Mouse (Mus musculus): Measurements from ENCODE around the gene Dock4.

Dock4 gene

DNA sequence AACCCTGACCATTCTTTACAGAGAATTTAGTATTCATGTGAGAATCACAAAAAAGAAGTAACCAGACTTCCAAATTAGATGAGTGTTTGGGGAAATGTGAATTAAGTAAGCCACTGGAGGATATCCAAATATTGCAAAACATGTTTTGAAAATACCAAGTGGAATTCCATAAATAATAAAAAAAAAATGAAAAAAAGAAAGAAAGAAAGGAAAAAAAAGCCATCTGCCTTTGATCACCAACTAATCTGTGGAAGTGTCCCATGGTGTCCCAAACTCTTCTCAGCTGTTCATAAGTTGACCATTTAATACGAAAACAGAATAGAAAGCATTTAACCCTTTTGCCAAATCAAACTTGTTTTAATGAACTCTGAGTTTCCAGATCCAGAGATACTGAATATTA, 118.0 kb downstream of the Dock4 start:
- DNase-seq (ENCODE audit: extremely low read depth, low read depth, low spot score), result no peak

GRCm38 (mm10) chr12:40564261-40564660, 118.5 kb downstream of the Dock4 start:
- DNase-seq (ENCODE audit: extremely low read depth, low read depth, low spot score), result no peak

GRCm38 (mm10) chr12:40568365-40568885, 122.7 kb downstream of the Dock4 start:
- DNase-seq (ENCODE audit: extremely low read depth, low read depth, low spot score), result no peak

- no peak for DNase-seq (ENCODE audit: extremely low read depth, low read depth, low spot score)
Measured at GRCm38 (mm10) chr12:40568971-40569968, 123.5 kb downstream of the Dock4 start.

- no peak for DNase-seq (ENCODE audit: extremely low read depth, low read depth, low spot score)
Measured at GRCm38 (mm10) chr12:40570250-40570649, 124.5 kb downstream of the Dock4 start.

- DNase-seq (ENCODE audit: extremely low read depth, low read depth, low spot score), result no peak
Measured at GRCm38 (mm10) chr12:40574051-40574450, 128.3 kb downstream of the Dock4 start.

DNA sequence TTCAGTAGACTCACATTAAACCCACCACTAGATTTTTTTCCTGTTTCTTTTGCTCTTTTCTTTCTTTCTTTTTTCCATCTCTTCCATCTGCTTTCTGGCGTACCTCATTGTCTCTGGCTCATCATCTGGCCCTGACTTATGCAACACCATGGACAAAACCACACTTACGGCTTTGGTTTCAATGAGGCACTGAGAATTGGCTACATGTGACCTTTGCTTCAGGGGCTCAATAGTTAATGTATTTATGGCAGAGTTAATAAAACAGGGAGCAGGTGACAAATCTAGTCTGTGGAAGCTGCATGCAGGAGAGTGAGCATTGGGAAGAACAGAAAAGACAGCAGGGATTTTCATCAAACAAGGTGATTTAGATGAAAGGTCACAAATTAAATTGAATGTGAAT, 131.0 kb downstream of the Dock4 start:
- no peak for DNase-seq (ENCODE audit: extremely low read depth, low read depth, low spot score)

DNA sequence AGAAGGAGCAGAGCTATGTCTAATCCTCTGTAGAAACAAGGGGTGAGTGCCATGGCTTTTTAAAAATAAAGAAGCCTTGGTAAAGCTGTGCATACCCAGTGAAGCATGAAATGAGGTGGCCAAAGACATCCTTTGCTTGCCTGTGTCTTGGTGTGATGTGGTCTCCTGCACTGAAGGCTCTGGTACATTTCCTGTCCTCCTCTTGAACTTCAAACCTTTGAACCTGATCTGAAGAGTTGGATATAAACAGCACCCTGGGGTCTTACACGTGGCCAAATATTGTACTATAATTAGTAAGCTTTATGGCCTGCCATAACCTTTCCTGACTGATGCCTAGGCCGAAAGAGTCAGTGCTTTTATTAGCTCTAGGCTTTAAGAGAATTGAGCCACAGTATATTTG, 134.6 kb downstream of the Dock4 start:
- DNase-seq (ENCODE audit: extremely low read depth, low read depth, low spot score), result no peak

DNA sequence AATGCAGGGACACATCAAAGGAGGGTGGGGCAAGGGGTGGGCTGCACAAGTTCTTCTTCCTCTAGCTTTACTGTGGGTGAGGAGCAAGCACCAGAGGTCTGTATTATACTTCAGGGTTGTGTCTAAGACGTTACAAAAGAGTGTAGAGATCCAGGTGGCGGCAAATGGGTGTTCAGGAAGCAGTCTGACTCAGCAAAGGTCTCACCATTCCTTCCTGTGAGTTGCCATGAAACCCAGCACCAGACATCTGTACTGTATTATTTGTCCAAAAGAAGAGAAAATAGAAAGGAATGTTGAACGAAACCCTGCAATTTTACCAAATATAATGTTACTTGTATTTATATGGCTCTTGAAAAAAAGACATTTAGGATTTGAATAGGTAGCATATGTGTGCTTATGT, 135.3 kb downstream of the Dock4 start:
- DNase-seq (ENCODE audit: extremely low read depth, low read depth, low spot score), result no peak

DNA sequence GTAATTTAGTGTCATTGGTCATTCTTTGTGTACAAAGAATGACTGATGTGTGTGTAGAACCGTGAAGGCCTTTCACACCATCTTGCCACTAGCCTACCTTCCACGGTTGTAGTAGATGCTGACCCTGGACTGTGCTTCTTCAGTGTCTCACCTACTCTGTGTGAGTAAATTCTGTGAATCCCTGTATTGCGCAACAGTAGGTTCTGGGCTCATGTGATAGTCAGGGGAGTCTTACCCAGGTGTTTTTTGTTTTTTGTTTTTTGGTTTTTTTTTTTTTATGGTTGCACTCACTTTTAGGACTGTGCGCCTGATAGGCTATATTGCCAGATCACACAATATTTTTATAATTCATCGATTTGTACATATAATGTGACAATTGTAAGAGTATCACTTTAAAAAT, 136.3 kb downstream of the Dock4 start:
- no peak for DNase-seq (ENCODE audit: extremely low read depth, low read depth, low spot score)

DNA sequence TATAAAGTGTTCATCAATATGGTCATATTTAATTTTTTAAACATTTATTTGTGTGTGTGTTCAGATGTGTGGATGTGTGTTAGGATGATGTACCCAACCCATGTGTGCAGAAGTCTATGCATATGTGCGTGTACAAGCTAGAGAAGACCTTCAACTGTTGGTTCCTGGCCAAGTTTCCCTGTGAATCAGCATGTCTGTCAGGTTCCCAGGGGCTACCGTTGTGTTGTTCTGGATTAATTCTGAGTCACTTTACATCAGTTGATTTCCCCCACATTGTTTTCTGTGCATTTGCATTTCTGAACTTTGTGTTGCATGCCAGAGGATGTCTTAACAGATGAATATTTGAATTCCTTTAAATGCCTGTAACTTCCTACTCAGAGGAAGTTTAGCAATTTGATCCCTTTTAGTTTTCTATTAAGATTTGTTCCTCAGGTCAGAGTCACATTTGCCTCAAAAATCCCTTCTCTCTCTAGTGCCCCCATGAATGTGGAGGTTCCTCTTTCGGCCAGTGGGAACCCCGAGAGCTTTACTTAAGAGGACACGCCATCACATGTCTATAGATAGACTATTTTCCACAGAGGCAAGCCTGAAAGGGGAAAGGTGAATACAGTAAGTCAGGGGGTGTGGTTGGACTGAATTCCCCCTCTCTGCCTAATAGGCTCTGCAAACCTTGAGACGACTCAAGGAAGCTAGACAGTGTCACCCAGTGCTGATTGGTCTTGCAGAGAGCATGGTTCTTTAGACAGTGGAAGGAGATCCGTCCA, 139.0 kb downstream of the Dock4 start:
- DNase-seq (ENCODE audit: extremely low read depth, low read depth, low spot score), result no peak

- no peak for DNase-seq (ENCODE audit: extremely low read depth, low read depth, low spot score)
Measured at GRCm38 (mm10) chr12:40585456-40586141, 139.8 kb downstream of the Dock4 start.

GRCm38 (mm10) chr12:40594161-40594560, 148.4 kb downstream of the Dock4 start:
- no peak for DNase-seq (ENCODE audit: extremely low read depth, low read depth, low spot score)

DNA sequence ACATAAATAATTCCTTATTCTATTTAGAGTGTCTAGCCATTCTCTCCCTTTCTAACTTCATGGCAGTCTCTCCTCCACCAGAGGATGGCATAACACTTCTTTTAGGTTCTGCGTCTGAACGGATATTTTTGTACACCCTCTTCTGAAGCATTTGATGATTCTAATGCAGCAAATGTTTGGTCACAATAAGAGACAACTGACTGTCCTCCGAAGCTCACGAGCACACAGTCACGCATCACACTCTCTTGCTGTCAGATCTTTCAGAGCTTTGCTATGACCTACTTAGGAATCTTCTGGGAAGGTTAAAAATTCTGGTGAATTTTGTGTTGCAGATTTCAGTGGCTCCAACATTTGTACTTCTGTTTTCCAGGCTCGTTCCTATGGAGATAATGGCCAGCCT, 149.7 kb downstream of the Dock4 start:
- no peak for DNase-seq (ENCODE audit: extremely low read depth, low read depth, low spot score)

DNA sequence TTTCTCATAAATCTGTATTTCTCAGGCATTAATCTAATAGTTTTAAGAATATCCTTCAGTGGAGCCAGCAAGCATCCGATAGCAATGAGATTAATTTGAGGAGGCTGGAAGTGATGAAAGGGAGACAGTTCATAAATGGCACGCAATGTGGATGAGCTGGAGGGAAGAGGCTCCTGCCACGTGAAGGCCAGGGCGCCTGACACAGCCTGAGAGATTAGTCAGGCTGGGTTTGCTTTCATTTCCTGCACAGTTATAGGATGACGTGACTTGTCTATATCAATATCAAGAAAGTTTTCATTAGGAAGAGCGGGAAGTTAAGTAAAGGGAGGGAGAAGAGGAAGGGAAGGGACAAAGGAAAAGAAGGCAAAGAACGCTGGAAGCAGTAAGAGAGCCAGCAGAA, 150.3 kb downstream of the Dock4 start:
- no peak for DNase-seq (ENCODE audit: extremely low read depth, low read depth, low spot score)

DNA sequence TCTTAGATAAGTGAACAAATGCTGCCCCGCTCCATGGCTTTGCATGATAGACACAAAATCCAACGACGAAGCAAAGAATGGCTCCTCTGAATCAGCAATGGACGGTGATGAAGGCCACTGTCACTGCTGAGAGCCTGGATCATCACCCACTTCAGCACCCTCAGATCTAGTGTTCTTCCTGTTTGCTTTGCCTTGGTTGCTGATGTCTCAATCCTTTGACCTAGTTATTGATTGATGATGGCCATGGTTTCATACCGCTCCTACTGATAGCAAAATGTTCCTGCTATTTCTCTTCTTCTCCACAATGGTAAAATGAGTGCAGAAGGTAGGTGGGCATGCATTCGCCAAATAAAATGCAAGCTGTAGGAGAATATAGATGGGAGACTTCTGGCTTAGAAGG, 150.7 kb downstream of the Dock4 start:
- no peak for DNase-seq (ENCODE audit: extremely low read depth, low read depth, low spot score)

- no peak for DNase-seq (ENCODE audit: extremely low read depth, low read depth, low spot score)
Measured at GRCm38 (mm10) chr12:40599952-40600351, 154.2 kb downstream of the Dock4 start.

- DNase-seq (ENCODE audit: extremely low read depth, low read depth, low spot score), result no peak
Measured at GRCm38 (mm10) chr12:40605565-40605964, 159.8 kb downstream of the Dock4 start.

GRCm38 (mm10) chr12:40622926-40623325, 177.2 kb downstream of the Dock4 start:
- no peak for DNase-seq (ENCODE audit: extremely low read depth, low read depth, low spot score)

GRCm38 (mm10) chr12:40626521-40626920, 180.8 kb downstream of the Dock4 start:
- no peak for DNase-seq (ENCODE audit: extremely low read depth, low read depth, low spot score)

DNA sequence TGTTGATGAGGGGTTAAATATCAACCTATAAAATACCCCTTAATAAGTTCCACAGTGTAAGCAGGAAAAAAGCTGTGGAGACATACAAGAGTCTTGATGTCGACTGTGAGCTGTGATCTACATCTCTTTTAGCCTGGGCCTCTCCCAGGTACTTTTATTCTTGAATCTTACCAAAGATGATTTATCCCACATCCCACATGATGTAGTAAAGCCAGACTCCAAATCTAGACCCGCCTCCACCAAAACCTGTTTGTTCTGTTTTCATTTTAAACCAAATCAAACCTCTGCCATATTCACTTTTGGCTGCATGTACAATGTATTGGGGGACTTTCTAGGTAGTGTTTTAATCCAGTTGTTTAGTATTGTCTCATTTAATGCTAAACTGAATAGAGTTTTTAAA, 187.5 kb downstream of the Dock4 start:
- no peak for DNase-seq (ENCODE audit: extremely low read depth, low read depth, low spot score)

All from fat pad, adult 2 months (tissue).